Mouse (Mus musculus): ENCODE measurements around the gene Rbm34.

DNA sequence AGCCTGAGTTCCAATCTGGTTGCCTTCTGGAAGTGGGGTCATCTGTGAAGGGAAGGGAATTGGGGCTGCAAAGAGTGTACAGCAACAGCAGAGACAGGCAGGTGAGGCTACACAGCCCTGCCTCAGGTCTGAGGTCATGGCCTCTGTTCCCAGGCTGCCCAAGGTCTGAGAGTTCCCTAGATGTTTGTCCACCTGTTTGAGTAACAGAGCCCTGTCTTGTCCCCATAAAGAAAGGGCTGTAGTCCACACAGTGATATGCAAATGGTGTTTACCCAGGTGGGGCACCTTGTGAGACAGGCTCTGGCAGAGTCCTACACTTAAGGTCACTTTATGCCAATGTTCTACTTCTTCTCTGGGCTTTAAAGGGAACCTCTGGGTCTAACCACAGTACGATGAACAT is 69.3 kb downstream of the Rbm34 start:
- TF ChIP-seq POLR2A (IDR thresholded peaks at IDR 0.05; ENCODE audit: borderline replicate concordance, insufficient read depth, low read length) (no peak), CTCF (IDR thresholded peaks at IDR 0.05; ENCODE audit: borderline replicate concordance, insufficient read depth, low read depth, low read length) (no peak)

Data from cerebellum, adult 2 months (tissue).